Mouse (Mus musculus) liver (tissue): ENCODE data around the gene Lcn2.

ENCODE experiments used
- DNase-seq: peaks from one replicate; pipeline ENCODE4 v3.0.0-alpha.2; 2020; ENCODE audit warnings: mixed read lengths

Lcn2 gene

DNA sequence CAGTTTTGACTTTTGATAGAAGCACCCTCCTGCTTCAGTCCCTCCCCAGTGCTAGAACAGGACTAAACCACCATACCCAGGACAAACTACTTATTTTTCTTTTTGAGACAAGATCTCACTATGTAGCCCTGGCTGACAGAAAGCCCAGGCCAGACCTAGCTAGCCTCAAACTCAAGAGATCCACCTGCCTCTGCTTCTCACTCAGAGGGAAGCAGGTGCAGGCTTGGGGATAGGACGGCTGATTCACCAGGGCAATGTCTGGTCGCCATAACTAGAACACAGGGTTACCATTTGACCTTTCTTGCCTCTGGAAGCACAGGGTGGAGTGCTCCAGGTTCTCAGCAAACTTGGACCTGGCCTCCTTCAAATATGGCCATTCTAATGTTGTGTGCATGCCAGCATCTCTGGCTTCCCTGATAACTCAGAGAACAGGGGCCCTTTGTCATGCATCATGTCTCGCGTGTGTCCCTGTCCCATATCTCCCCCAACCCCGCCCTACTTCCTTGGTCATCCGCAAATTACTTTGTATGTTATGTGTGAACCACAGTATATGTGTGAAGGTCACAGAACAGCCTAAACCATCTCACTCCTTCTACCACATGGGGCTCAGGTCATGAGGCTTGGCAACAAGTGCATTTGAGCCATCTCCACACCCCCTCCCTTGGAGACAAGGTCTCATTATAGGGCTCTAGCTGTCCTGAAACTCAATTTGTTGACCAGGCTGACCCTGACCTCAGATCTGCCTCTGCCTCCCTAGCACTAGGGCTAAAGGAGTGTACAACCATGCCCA, 24.9 kb upstream of the Lcn2 start:
- no peak for DNase-seq

DNA sequence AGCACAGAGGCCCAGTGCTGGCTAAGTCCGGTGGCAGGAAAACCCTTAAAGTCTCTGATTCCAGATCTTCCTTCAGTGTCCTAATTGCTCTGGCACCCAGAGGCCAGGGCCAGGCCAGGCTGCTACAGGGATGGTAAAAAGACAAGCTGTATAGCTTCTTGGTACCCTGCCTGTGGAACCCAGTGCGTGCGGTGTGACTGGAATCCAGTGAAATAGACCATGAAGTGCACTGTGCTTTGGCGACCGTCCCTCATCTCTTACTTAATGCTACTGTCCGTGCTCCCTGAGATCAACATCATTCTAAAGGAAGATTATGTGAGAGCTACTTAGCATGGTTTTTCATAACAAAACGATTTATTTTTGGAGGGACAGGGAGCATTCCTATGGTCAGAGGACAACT, 23.4 kb upstream of the Lcn2 start:
- no peak for DNase-seq

DNA sequence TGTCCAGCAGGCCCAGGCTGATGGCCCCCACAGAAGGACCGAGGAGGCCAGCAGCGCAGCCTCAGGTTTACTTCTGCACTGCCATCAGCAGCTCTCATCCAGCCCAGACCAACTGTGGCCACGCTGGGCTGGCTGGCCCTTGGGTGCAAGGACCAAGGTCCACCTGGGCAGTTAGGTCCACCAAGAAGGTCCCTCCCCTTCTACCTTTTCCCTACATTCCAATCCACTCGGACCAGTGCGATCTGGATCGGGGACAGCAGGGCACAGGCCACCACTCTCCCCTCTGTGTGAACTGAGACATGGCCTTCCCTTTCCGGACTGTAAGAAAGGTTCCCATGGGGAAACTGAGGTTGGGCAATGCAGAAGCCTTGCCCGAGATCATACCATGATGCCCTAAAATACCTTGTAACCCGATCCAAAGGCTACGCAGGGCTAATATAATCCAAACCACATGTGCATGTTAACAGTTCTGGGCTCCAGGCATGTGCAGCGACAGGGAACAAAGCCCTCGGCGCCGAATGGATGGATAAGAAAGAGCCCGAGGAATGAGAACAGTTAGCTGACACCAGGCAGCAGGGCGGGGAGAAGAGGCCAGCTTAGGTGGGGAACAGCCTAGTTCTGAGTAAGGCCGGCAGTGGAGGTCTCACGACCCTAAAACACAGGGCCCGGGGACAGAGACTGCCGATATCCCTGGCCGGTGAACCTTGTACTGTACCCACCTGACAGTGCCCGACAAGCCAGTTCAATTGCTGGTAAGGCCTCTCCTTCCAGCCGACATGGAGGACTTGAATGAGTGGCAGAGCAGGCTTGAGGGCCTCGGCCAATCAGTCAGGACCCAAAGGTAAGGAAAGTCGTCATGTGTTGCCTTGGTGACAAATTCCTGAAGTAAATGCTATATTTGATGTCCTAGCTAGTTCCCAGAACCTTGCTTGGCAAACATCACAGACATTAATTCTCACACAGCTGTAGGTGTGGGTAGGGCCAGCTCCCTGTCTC, 20.7 kb upstream of the Lcn2 start:
- DNase-seq = peak; percentile 25

DNA sequence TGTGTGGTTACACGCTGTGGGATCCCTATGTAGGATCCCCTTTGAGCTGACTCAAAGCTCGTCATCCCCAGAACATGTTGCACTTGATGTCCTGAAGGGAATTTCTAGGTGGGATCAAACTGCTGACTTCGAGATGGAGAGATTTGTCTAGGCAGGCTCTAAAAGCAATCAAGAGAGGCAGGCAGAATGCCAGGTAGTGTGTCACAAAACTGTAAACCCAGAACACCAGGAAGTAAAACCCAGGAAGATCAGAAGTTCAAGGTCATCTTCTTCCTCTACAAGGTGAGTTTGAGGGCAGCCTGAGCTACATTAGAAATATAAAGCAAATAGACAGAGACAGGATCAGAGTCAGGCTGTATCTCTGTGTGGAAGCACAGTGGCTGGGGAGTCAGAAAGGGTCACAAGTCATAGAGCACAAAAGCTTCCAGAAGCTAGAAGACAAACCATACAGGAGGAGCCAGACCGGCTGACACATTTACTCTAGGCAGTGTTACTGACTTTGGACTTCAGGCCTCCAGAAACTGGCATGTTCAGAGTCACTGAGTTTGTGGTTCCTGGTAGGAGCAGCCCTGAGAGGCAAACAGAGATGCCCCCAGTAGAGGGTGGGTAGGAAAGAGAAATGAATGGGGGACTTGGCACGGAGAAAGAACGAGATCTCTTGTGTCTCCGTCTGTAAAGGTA, 19.2 kb upstream of the Lcn2 start:
- DNase-seq = no peak

DNA sequence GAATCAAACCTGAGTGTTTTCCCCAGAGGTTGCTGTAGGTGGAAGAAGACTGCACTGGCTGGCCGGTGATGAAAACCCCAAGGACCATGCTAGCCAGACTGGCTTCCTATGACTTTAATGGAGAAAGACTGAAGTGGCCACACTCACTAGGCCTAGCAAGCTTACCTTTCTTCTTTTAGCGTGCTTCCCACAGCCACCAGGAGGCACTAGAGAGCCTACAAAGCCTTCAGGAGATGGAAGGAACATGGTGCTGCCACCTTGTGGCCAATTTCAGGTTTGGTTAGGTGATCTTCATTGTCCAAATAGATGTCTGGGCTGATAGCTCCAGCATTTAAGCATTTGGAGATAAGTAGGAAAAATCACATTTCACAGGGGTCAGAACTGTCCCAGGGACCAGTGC, 16.6 kb upstream of the Lcn2 start:
- peak; percentile 94 for DNase-seq

DNA sequence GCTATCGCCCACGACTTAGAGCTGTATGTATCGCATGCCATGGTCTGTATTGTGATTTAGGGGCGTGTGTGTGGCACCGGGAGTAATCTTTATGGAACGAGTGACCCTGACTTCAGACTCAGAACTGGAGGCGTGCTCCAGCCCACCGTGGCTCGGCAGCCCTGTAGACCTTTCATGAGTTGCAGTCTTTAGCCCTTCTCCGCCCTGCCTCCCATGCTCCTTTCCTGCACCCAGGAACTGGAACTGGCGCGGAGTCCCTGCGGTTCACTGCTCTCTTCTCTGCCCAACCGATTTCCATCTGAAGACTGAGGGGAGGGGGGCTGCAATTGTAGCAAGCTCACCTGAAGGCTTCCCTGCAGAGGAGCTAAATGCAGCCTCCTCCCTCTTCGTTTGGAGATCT, 8.6 kb upstream of the Lcn2 start:
- DNase-seq = no peak

DNA sequence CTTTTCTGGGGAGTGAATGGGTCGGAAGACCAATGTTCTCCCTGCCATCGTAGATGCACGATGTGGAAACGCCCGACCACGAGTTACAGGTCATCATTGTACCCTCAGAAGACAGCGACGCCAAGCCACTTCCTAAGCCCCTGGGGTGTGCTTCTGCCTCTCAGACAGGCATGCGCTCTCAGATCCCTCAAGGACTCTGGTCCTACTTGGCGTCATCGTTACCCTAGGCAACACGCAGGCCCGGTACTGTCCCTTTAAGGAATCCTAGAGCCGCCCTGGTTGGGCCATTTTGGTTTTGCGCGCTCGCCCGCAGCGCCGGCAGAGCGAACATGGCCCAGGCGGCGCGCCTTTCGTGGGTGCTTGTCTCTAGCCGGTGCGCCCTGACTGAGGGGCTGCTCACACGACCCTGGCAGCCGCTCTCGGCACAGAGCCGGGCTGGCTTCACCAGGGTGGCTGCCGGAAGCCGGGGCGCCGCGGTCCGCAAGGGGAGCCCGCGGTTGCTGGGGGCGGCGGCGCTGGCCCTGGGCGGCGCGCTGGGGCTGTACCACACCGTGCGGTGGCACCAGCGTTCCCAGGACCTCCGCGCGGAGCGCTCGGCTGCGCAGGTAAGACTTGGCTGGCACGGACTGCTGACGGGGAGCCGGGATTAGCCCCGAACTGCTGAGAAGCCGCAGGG, 8.0 kb upstream of the Lcn2 start:
- peak; percentile 85 for DNase-seq

DNA sequence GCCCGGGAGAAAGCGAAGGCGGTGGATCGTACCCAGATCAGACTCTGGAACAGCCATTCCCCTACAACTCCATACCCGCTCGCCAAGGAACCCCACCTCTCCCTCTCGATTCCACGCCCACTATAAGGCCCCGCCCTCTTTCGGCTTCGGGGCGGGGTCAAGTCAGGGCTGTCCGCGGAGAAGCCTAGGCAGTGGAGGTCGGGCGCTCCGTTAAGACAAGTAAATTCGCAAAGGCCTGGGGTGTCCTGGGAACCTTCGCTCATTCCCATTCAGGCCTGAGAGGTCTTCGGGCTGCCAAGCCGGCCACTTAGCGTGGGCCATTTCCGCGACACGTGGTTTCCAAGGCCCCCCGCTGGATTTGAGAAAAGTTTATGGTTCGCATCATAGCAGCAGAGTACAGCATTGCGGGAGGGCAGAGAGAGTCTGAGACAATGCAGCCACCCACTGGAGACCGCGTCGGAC, 7.5 kb upstream of the Lcn2 start, which contains the start of gene Ptges2:
Gene Ptges2, plus strand, starts transcription at position 413 of the 462 bp plus-strand sequence.
- peak; percentile 96 for DNase-seq

DNA sequence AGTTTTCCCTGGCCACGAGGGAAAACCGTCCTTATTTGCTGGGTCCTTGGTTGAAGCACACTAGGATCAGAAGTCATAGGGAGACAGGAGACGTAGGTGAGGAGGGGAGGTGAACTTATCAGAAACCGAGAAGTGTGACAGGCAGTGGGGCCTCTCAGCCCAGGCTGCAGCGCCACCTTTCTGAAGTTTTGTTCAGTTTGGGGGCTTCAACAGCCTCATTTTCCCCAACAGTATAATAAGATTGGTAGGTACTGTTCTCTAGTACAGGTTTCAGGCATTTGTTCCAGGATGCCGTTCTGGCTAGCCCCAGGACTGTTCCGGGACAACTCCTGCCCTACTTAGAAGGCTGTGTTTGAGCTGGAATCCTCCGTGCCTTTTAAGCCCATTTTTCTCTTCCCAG, 6.9 kb upstream of the Lcn2 start:
- DNase-seq = peak; percentile 73

DNA sequence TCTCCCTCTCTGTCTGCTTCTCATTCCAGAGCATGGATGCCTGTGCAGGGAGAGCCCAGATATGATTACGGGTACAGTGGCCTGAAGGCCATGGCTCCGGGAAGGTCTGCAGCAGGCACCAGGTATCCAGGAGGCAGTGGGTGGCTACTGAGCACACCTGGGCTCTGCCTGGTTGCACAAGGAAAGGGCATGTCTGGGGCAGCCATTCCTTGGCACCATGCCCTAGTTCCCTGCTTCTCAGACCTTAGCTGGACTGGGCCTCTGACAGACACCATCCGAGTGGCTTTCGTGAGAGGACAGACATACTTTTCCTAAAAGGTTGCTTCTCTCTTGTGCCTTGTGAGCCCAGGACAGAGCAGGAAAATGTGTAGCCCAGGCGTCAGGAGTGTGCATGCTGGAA, 4.0 kb upstream of the Lcn2 start:
- DNase-seq = no peak

DNA sequence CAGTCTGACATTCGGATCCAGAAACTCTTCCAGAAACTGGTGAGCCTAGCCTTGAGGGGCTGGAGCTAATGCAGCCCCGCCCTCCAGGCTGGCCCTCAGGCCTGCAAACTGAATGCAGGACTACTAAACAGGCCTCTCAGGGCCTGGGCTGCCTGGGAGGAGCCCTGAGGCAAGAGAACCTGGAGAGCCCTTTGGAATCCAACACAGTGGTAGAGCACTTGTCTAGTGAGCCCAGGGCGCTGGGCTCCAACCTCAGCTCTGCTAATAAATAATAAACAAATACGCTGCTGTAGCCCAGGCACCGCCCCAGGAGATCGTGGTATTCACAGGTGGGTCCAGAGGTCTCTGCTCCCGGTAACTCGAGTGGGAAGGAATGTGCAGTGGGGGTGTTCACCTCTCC, 2.8 kb upstream of the Lcn2 start:
- DNase-seq = no peak

DNA sequence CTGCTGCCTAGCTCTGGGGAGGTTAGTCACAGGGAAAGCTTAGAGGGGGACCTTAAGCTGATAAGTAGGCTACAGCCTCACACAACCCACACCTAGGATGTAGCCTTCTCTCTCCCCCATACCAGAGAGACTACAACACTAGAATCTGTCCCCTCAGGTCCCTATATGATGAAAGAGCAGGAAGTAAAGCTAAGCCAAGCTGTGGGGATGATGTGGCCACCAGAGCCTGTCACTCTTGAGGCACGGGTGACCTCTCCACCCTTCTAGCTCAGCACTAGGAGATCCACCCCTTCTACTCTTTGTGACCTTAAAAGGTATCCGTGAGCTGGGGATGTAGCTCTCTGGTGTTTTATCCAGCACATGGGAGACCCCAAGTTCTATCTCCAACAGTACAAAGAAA, 1.1 kb upstream of the Lcn2 start:
- no peak for DNase-seq

DNA sequence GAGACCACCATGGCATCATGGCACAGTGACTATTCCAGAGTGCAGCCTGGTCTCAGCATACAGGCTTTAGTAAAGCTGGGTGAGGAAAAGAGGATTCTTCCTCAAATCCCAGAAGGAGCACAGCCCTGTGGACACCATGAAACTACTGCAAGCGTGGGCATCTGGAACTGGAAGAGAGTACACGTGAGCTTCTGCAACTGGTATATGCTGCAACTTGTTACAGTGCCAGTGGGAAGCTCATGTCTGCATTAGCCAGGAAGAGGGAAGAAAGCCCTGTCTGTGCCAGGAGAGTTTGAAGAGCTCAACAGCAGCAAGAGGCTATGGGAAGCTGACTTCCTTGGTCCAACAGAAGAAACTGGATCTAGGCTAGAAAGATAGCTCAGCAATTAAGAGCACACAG, 5.4 kb downstream of the Lcn2 start:
- no peak for DNase-seq

DNA sequence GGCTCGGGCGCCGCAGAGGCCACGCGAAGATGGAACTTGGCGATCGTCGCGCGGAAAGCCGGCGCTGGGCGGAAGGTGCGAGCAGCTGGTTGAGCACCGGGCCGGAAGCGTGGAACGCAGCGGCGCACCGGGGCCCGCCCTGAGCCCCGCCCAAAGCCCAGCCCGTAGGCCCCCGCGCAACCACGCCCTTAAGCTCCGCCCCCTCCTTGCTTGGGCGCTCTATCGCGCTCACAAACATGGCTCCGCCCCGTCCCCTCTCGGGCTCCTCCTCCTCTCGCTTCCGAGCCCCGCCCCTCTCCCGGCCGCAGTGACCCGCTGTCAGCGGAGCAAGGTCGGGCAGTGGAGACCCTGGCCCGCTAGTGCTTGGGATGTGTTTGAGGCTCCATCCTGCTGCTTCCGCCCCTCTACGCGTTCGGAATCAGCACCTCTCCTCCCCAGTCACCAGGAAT, 6.3 kb downstream of the Lcn2 start, which contains the start of gene 1110008P14Rik:
Gene 1110008P14Rik, minus strand, starts transcription at position 164 of the 449 bp plus-strand sequence.
- peak; percentile 99 for DNase-seq

DNA sequence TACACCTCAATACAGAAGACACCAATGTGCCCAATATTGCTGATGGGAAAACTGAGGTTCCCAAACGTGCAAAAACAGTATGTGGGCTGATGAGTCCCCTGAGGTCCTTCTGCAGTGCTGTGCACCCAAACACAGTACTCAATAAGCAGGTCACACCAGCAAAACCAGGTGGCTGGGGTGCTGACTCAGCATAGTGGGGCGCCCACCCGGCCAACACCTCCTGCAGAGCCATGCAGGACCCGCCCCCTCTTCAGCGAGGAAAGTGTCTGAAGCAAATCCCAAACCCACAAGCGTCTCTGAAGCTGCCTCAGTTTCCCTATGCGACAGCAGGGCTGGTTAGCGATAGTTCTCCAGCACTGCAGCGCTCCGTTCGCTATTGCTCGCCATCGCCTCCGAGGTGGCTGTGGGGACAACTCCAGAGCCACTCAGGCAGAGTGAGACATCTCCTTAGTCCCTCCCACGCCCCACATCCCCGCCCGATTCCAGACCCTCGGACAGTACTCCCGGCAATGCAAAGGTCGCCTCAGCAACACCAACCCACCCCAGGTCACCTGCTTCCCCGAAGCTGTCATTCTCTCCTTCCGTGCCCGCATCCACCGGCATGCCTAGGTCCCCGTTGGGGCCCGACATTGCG, 6.8 kb downstream of the Lcn2 start:
- peak; percentile 61 for DNase-seq

DNA sequence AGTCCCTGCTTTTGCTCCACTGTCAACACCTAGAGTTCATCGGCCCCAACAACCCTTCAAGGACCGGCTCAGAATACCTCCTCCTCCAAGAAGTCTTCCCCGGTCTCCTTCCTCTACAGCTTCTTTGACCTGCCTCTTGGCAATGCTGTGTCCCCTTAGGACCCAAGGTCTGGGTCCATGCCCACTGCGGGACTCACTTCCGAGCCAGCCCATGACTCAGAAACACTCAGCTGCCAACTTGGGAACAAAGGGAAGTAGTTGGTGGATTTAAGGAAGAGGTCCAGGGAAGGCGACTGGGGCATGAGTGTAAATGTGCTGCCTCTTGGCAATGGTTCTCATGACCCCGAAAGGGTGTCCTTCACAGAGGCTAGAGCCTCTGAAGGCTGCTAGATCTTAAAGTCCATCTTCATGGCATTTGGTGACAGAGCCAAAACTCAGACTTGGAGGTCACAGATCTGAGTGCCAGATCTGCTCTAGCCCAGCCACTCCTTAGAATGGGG, 8.0 kb downstream of the Lcn2 start:
- DNase-seq = no peak

DNA sequence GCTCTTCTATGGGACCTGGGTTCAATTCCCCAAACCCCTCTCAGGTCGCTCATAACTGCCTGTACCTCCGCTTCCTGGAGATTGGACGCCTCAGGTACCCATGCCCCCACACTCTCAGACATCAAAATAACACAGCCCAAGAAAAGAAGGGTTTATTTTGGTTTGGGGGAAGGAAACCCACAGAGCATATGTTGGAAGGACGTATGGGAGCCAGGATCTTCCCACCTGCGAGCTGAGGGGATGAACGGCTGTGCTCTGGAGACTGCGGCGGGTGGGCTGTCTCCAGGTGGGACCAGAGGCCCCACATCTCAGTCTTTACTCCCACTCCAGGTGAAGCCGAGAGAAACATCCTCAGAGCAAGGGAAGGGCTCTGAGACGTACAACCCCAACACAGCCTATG, 11.1 kb downstream of the Lcn2 start:
- no peak for DNase-seq

DNA sequence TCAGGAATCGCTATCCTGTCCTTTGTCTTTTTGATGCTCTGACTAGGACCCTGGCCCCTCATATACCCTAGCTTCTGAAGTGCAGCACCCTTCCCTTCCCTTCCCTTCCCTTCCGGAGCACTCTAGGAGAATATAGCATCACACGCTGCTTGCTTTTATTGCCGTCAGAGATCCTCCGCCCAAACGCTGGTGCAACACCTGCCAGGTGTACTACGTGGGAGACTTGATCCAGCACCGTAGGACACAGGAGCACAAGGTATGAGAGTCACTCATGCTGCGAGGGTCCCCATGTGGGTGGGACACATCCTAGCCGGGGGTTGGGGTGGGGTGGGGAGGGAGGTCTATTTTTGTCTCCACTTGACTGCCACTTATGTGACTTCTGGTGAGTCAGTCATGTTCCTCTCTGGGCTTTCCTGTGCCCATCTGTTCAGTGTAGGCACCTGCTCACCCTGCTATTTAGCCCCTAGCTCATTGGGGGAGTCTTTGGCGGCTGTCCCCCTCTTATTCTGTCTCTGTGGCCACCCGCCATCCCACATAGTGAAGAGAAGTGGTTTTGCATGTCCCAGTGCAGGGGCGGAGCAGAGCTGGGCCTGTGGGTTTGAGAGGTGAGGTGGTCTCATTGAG, 12.6 kb downstream of the Lcn2 start:
- no peak for DNase-seq

DNA sequence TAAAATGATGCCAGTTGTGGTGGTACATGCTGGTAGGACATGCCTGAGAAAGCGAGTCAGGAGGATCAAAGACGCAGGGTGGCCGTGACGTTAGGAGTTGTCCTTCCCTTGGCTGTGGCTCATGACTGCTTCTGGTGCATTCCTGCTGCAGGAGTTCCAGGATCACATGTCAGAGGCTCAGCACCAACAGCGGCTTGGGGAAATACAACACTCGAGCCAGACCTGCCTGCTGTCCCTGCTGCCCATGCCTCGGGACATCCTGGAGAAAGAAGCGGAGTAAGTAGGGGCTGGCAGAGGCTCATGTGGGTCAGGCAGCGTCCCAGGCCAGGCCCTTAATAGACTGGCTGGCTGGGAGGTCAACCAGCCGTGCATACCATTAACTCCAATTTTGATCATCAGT, 13.9 kb downstream of the Lcn2 start:
- DNase-seq = no peak

DNA sequence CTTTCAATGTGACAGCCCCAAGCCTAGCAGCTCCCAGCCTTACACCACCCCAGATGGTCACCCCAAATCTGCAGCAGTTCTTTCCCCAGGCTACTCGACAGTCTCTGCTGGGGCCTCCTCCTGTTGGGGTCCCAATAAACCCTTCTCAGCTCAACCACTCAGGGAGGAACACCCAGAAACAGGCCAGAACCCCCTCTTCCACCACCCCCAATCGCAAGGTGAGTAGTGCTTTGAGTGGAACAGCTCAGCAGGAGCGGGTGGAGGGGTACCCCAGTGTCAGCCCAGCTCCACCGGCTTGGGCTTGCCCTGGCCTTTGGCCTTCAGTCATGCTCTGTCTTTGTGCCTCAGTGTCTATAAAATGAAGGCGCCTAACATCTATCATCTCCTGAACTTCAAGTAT, 20.7 kb downstream of the Lcn2 start:
- DNase-seq = no peak

DNA sequence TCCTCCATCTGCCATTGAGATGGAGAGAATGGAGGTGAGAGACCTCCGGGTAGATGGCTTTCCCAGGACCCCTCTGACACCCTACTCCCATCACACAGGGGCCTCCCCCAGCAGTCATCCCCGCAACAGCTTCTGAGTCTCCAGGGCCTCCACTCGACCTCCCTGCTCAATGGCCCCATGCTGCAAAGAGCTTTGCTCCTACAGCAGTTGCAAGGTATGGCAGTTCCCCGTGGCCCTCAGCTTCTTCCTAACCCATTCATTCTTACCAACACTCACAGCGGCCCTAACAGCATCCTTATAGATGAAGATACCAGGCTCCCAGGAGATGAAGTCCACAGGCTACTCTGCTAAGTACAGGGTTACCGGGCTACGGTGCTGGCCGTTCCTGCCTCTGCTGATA, 23.9 kb downstream of the Lcn2 start:
- DNase-seq = no peak
